Mouse (Mus musculus): ENCODE measurements around the gene Nipbl.
A peak's percentile ranks its signal among the peaks of the same experiment; 100 is the strongest.
"Not testable (repeated sequence)": the region's sequence is repeated elsewhere in the genome, so short reads cannot be mapped to it uniquely, and the experiment has no call there.

Nipbl gene

GRCm38 (mm10) chr15:8443926-8444889 lies at the start of gene Nipbl:
Gene Nipbl, minus strand, starts transcription at chr15:8444463.
- peak; percentile 72 for DNase-seq (ENCODE audit: low read depth, low spot score)

- no peak for DNase-seq (ENCODE audit: low read depth, low spot score)
Measured at GRCm38 (mm10) chr15:8485261-8485660, 41.0 kb upstream of the Nipbl start.

DNA sequence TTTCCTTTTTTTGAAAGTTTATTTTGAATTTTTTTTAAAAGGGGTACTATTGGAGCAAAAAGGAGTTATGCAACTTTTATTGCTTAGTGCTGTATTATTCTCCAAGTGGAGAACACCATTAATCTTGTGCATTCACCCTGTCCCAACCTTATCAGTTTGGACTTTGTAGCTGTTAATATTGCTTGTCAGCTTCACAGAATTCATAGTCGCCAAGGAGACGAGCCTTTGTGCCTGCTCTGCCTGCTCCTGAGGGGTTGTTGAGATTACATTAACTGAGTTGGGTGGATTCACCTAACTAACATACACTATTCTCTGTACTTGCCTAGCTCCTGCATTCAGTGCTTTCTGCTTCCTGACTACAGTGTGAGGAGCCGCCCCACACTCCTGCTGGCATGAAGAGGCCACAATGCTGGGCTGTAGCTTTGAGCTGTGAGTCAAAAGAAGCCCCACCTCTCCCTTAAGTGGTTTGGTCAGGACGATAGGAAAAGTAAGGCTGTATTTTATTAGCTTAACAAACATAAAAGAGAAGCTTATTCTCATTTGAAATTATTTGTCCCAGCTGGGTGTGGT lies 24.8 kb upstream of the Nipbl start:
- no peak for DNase-seq (ENCODE audit: low read depth, low spot score)

DNA sequence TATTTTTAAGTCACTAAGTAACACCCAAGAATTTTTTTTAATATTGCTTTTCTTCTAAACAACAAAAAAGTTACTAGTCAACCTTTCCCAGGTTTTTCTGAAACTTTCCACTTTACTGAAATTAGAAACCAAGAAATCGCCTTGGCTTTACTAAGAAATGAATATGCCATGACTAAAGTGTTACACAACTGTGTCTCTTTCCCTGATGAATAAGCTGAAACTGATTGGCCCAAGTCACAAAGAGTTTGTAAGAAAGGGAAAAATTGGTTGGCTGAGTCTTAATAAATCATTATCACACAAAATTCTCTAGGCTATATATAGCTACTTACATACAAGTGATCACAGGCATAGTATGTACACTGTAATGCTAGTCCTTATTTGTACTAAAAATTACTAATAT lies 19.3 kb upstream of the Nipbl start:
- DNase-seq (ENCODE audit: low read depth, low spot score): no peak

GRCm38 (mm10) chr15:8462780-8463179 lies 18.5 kb upstream of the Nipbl start:
- no peak for DNase-seq (ENCODE audit: low read depth, low spot score)

- DNase-seq (ENCODE audit: low read depth, low spot score): no peak
Measured at GRCm38 (mm10) chr15:8460871-8461270, 16.6 kb upstream of the Nipbl start.

GRCm38 (mm10) chr15:8459979-8460378 lies 15.7 kb upstream of the Nipbl start:
- no peak for DNase-seq (ENCODE audit: low read depth, low spot score)

GRCm38 (mm10) chr15:8456223-8456622 lies 12.0 kb upstream of the Nipbl start:
- not testable (repeated sequence) for DNase-seq (ENCODE audit: low read depth, low spot score)

DNA sequence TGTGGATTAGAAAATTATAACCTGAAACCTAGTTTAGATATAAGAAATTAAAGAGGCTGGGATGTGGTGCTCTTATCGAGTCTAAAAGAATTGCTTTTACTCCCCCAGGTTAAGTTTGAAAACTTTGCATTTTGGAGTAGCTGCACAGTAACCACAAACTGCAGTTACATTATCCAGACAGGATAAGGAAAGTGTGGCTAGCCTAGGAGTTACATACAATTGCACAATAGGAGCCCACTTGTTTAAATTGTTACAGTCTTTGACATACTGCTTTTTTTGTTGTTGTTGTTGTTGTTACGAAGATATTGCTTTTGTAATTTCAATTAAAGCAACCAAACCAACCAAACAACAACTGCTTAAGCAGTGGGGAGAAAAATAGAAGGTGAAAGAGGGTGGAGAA lies 11.2 kb upstream of the Nipbl start:
- DNase-seq (ENCODE audit: low read depth, low spot score): no peak

GRCm38 (mm10) chr15:8451071-8451470 lies 6.8 kb upstream of the Nipbl start:
- DNase-seq (ENCODE audit: low read depth, low spot score): peak; percentile 61

DNA sequence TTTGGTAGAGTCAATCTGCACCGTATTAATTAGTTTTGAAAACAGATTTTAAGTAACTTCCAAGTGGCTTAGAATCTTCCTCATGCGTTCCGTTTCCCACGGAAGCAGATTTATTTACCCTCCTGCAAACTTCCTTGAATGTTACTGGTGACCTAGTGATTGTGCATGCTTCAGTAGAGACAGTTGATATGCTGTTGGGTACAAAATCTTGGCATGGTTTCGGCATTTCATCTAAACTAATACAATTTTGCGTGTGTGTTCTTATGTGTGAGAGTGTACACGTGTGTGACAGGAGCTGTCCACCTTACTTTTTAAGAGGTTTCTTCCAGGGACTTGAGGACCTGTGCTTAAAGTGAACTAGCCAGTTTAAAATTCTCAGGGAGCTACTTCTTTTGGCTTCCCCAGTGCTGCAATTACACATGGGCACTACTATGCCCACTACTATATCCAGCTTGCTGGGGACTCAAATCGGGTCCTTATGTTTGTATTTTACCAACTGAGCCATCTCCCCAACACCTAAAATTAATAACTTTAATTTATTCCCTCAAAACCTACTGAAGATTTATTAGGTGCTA lies 3.0 kb upstream of the Nipbl start:
- no peak for DNase-seq (ENCODE audit: low read depth, low spot score)

- DNase-seq (ENCODE audit: low read depth, low spot score): peak; percentile 40
Measured at GRCm38 (mm10) chr15:8446435-8446834, 2.2 kb upstream of the Nipbl start.

- DNase-seq (ENCODE audit: low read depth, low spot score): peak; percentile 42
Measured at GRCm38 (mm10) chr15:8445951-8446419, 1.7 kb upstream of the Nipbl start.

DNA sequence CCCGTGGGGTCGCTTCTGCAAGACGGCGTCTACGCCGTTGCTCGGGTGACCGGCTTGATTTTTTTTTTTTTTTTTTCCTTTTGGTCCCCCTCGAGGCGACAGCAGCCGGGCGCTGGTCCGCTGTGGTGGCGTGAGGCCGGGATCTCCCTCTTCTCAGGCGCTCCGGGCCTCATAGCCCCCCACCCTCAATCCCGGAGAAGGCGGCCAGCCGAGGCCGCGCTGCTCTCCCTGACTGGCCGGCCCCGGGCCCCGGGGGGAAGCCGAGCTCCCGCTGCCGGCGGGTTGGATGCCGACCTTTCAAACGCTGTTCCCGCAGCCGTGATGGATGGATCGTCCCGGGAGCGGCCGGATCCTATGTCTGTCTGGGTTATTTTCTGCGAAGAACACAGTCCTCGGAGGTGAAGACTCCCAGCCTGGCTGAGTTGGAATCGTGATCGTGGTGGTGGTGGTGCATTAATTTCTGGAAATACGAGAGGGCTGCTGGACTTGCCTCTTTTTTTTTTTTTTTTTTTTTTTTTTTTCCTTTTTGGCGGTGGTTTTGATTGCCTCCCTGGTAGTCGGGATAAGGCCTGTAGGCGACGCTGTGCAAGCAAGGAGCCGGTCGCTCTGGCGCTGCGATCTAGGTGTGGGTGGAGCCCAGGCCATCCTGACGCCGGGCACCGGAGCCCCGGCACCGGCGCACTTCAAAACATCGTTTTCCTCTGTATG lies 781 bp upstream of the Nipbl start:
- DNase-seq (ENCODE audit: low read depth, low spot score): peak; percentile 82

GRCm38 (mm10) chr15:8443168-8443925 lies 916 bp downstream of the Nipbl start:
- DNase-seq (ENCODE audit: low read depth, low spot score): peak; percentile 36

DNA sequence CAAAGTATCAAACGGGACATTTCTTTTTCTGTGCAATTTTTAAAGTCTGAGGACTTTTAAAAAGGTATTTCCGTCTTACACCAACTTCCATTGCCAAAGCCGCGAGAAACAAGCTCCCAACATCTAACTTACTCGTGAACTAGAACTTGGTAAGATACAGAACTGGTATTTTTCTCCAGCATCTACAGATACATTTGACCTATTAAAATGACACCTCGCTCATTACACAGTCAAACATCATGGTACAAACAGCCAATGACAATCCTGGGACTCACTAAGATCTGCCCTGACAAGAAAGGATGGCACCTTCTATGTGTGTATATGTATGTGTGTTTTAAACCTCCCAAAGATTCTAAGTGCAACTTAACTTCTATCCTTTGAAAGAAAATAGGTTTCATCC lies 1.5 kb downstream of the Nipbl start:
- peak; percentile 55 for DNase-seq (ENCODE audit: low read depth, low spot score)

DNA sequence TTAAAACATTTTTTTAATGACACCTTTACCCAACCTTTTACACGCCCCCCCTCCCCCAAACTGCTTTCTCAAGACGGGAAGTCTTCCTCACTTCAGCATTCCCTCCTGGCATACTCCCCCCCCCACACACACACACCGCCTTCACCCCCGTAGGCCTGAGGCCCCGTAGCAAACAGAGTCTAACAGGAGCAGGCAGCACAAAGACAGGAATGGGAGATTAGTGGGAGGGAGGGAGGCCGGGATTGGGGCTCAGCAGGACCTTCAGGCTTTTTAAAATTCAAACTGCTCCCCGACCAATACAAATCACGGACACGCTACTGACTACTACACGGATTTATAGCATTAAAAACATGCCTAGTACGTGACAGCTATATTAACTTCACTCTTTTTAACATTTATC lies 2.1 kb downstream of the Nipbl start:
- peak; percentile 32 for DNase-seq (ENCODE audit: low read depth, low spot score)

DNA sequence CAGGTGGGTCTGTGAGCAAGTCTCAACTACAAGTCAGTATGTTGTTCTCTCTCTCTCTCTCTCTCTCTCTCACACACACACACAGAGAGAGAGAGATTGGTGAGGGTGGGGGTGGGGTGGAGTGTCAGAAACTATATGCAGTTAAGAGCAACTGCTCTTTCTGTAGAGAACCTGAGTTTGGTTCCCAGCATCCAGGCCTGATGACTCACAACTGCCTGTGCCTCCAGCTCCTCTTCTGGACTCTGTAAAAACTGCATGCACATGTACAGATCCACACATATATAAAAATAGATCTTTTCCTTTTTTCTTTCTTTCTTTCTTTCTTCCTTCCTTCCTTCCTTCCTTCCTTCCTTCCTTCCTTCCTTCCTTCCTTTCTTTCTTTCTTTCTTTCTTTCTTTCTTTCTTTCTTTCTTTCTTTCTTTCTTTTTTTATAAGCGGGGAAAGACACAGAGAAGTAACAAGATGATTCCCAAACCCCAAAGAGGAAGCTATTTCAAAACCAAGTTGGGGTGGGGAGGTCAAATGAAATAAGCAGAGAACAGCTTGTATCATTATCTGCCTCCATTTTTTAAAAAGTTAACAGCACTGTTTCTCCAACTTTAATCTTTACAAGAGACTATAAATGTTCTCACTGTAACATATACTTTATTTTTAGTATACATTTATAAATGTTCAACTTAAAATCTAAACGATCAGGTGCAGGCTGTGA lies 10.9 kb downstream of the Nipbl start:
- no peak for DNase-seq (ENCODE audit: low read depth, low spot score)

DNA sequence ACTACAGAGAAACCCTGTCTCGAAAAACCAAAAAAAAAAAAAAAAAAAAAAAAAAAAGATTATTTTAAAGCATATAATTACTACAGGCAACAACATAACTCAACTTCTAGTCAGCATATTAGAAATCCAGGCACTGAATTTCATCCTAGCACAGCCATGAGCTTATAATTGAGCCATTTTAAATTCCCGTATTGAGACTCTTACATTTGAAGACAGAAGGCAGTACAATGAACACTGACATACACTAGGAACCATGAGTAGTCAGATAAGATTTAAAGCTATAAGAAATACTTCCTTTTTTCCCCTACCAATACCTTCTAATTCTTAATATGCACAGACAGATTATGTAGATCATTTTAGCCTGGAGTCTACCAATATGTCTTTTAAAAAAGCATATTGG lies 11.7 kb downstream of the Nipbl start:
- no peak for DNase-seq (ENCODE audit: low read depth, low spot score)

DNA sequence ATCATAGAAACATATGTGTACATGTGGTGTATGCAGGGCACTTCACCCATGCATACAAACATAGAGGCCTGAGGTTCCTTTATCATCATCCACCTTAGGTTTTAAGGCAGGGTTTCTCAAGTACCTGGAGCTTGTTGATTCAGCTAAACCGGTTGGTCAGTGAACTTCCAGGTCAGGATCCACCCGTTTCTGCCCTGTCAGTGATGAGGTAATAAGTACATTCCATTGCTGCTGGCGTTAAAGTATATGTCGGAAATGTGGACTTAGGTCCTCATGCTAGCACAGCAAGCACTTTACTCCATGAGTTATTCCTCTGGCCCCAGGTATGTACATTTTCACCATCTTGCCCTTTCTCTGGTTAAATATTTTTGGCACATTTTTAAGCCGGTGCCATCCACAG lies 14.8 kb downstream of the Nipbl start:
- DNase-seq (ENCODE audit: low read depth, low spot score): no peak

GRCm38 (mm10) chr15:8420909-8421308 lies 23.4 kb downstream of the Nipbl start:
- DNase-seq (ENCODE audit: low read depth, low spot score): no peak

Measured in c-Kit-negative CD71-positive TER-119-positive erythroid progenitor cells, embryonic 14.5 days (primary cell).